Mouse (Mus musculus) stomach, postnatal 0 days (tissue): ENCODE data around the gene Dlg2.

Experiments
- CTCF ChIP-seq: IDR thresholded peaks from 2 replicates; pipeline ENCODE4 v1.5.1; 2016; ENCODE audit warnings: antibody characterized with exemption, low read depth, mild to moderate bottlenecking, moderate library complexity
- EP300 ChIP-seq: optimal IDR thresholded peaks from 2 replicates; pipeline ENCODE3; 2016; ENCODE audit warnings: antibody characterized with exemption

- TF ChIP-seq EP300 (no peak), CTCF (no peak)
Measured at GRCm38 (mm10) chr7:91603561-91603960, 1127.1 kb downstream of the Dlg2 start.
